Mouse (Mus musculus): Measurements from ENCODE around the gene Arhgap1.

DNA sequence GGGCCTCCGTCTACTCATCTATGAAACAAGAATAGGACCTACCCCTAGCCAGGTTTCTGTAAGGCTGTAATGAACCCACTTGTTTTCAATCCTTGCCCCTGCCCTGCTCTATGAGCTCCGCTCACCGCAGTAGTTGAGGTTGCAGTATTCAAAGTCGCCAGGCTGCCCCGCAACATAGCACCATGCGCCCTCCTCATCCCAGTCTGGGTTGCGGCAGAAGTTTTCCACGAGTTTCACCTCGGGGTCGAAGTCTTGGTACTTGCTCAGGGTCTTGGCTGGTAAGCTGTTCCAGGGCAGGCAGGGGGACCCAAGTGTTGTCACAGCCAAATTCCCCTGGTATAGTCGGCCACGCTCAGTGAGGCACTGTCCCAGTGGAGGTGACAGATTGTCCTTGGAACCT lies 19.3 kb upstream of the Arhgap1 start:
- TF ChIP-seq CTCF (IDR thresholded peaks at IDR 0.05; ENCODE audit: low read depth), result no peak
- no peak for TF ChIP-seq EP300 (IDR thresholded peaks at IDR 0.05; ENCODE audit: low read depth)

Data from heart, postnatal 0 days (tissue).